Comparison of ENCODE assay signal across 9 mouse cellular contexts in genomic region chr14:57372348-57373102, GRCm38 (mm10). TPM values are rescaled to one million over a fixed set of nuclear protein-coding genes. Genes with fewer than 3 reads are reported as not detected.
DNase-seq lines count a peak whose midpoint lies in the region.
"Had no signal": no experiment of that assay in that cellular context is flagged by ENCODE, and none has a peak within 500 bp of the region (broad histone marks: within the 10 kb centered on the region; RNA-seq: fewer than 3 reads in every experiment).

No protein-coding gene starts in this region.

- no peaks in the 10 kb centered on the region for H3K36me3 ChIP-seq in heart, embryonic 10.5 days
- H3K36me3 ChIP-seq: heart, embryonic 15.5 days had no signal

- no peaks in the 10 kb centered on the region for H3K27me3 ChIP-seq in heart, embryonic 10.5 days (ENCODE audit: insufficient read depth, poor library complexity, severe bottlenecking)
- H3K27me3 ChIP-seq: heart, embryonic 15.5 days had no signal

- DNase-seq in CD8-positive naive resting alpha-beta T cell, adult 2 months (ENCODE audit: low read depth in 2 of 2, low spot score in 2 of 2), result peak; percentile 57 to 70
- peak; percentile 64 for DNase-seq in adrenal gland, adult 2 months
- DNase-seq in embryo, embryonic 11 days, result peak; percentile 85
- DNase-seq in heart, embryonic 10.5 days (ENCODE audit: low spot score), result peak; percentile 82
- peak; percentile 73 to 86 for DNase-seq in kidney, postnatal 36 days
- DNase-seq in lung, adult 18-20 months, result peak; percentile 55 to 75
- DNase-seq in ovary, adult 18-20 months (ENCODE audit: low spot score), result peak; percentile 10
- DNase-seq in thymus, postnatal 14 days, result peak; percentile 81

- 48% methylated on average over 8 of the region's 8 CpGs for WGBS in heart, embryonic 10.5 days

- H3K9me3 ChIP-seq in heart, embryonic 10.5 days, result no peaks in the 10 kb centered on the region
- H3K9me3 ChIP-seq: heart, embryonic 15.5 days had no signal

- H3K4me3 ChIP-seq in heart, embryonic 10.5 days, result no peak overlapping the region
- H3K4me3 ChIP-seq: heart, embryonic 15.5 days had no signal

- H3K27ac ChIP-seq in heart, embryonic 10.5 days, result no peak overlapping the region
- H3K27ac ChIP-seq: heart, embryonic 15.5 days had no signal

- H3K4me1 ChIP-seq in heart, embryonic 10.5 days, result no peaks in the 10 kb centered on the region
- H3K4me1 ChIP-seq: heart, embryonic 15.5 days had no signal

RNA-seq across cellular contexts. Expression of gene Cryl1, which starts 25.8 kb away (rescaled TPM):
- total RNA-seq in adrenal gland, adult 2 months (2021), result 10 to 100 TPM in 1 of 2 experiments, 1 to 10 TPM in 1; 9.7 to 12.3 TPM
- polyA plus RNA-seq in adrenal gland, adult 2 months (2012; rRNA removed), result 13.1 and 14.5 TPM in 2 replicates
- polyA plus RNA-seq in heart, embryonic 10.5 days (2016; fragmentation: Nextera tagmentation; extraction: Ambion mirVana), result 8.9 and 9.7 TPM in 2 replicates

RNA-seq across cellular contexts. Expression of gene Ift88, which starts 51.3 kb away (rescaled TPM):
- 10 to 100 TPM; 10.9 to 13.9 TPM for total RNA-seq in adrenal gland, adult 2 months (2021)
- polyA plus RNA-seq in adrenal gland, adult 2 months (2012; rRNA removed), result 2.1 and 2.5 TPM in 2 replicates
- polyA plus RNA-seq in heart, embryonic 10.5 days (2016; fragmentation: Nextera tagmentation; extraction: Ambion mirVana), result 5.0 and 6.3 TPM in 2 replicates

Comparison
In these comparisons a context has a peak if more than half of its experiments do, and no peak if none do; other contexts are left out.
1. DNase-seq: peak in every context shown above with its lines; median percentile 85 in embryo, embryonic 11 days; 82 in heart, embryonic 10.5 days; 81 in thymus, postnatal 14 days; 80 in kidney, postnatal 36 days; 65 in lung, adult 18-20 months; 64 in adrenal gland, adult 2 months; 64 in CD8-positive naive resting alpha-beta T cell, adult 2 months; 10 in ovary, adult 18-20 months.